Mouse (Mus musculus) heart, adult 10 weeks (tissue): ENCODE results near the gene Gclc. TPM values are rescaled to one million over a fixed set of nuclear protein-coding genes. Genes with fewer than 3 reads are reported as not detected.

Source experiments
- polyA plus RNA-seq: library from polyadenylated mRNA; stranded (reverse); fragments of 350-450 nt; fragmentation: Illumina TruSeq; extraction: RNeasy Lipid Tissue Mini Kit (QIAGEN cat#74804); gene quantifications from one replicate; pipeline ENCODE4 v1.2.3, GENCODE M21; 2014; ENCODE audit warnings: low read depth, low replicate concordance

Gene Gclc
- 9.7 TPM for polyA plus RNA-seq

GRCm38 (mm10) chr9:77753853-77754727 lies at the start of gene Gclc:
Gclc (plus strand) TSS chr9:77754535.

Other genes starting within 250 kb of the Gclc start
- 18.2 TPM for gene Lrrc1, start 209.7 kb upstream of the Gclc start, polyA plus RNA-seq
- 29.8 TPM for gene Klhl31, start 118.0 kb upstream of the Gclc start, polyA plus RNA-seq
- 24.8 TPM for gene Elovl5, start 162.8 kb downstream of the Gclc start, polyA plus RNA-seq